Mouse (Mus musculus): Measurements from ENCODE around the gene Smad5. TPM values are rescaled to one million over a fixed set of nuclear protein-coding genes. Genes with fewer than 3 reads are reported as not detected.

Gene Smad5
- total and polyA plus RNA-seq, 3 experiments = 8.0 to 11.3 TPM; not detected in 1

GRCm38 (mm10) chr13:56658931-56659330, 43.9 kb upstream of the Smad5 start:
- TF ChIP-seq TCF12 (IDR thresholded peaks at IDR 0.05; ENCODE audit: low read depth, low read length) = no peak
- H3K27ac ChIP-seq (ENCODE audit: control insufficient read depth, low read depth, low read length) = no peak overlapping the region
- H3K27me3 ChIP-seq (ENCODE audit: control insufficient read depth in 1 of 2, insufficient read depth in 2 of 2, low read length in 2 of 2) = no peaks in the 10 kb centered on the region
- no peak for DNase-seq (ENCODE audit: low read depth, low spot score)
- H3K36me3 ChIP-seq (ENCODE audit: control insufficient read depth in 1 of 2, insufficient read depth in 2 of 2, low read length in 2 of 2) = no peaks in the 10 kb centered on the region
- no peaks in the 10 kb centered on the region for H3K9me3 ChIP-seq (replicated peaks; ENCODE audit: insufficient read depth, low read length)
- no peak overlapping the region for H3K9ac ChIP-seq (ENCODE audit: control insufficient read depth, low read depth, low read length, poor library complexity, severe bottlenecking)
- H3K79me2 ChIP-seq (ENCODE audit: control insufficient read depth, insufficient read depth, low read length, poor library complexity) = no peaks in the 10 kb centered on the region
- no peak overlapping the region for H3K4me3 ChIP-seq (ENCODE audit: control insufficient read depth in 1 of 2, insufficient read depth in 1 of 2, low read depth in 2 of 2, low read length in 2 of 2)
- no peaks in the 10 kb centered on the region for H3K4me1 ChIP-seq (ENCODE audit: control insufficient read depth in 1 of 2, insufficient read depth in 2 of 2, low read length in 2 of 2)

DNA sequence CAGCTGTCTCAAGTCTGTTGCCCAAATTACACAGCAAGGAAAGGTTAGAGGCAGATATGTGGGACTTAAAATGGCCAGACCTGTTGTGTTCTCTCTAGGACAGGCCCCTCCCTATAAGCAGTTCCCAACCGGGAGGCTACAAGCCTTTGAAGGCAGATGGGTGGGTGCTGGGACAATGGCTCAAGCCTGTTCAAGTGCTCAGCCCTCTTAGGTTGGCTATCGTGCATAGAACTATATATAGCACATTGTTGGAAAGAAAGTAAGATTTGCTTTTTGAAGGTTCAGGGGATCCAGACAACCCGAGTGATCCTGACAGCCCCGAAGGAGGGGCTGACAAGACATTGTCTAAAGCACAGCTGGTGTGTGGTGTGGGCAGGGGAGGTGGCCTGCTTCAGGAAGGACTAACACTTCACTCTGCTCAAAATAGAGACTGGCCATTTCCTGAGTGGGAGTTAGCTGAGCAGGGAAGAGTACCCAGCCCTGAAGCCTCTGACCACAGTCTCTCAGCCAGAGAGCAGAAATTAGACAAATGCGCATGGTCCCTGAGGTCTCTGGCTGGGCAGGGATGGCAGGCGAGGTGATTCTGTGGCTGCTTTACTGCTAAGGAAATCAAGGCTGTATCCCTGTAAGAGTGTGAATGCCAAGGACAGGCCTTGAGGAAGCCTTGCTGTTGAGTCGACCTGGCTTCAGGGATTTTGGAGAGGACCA, 40.7 kb upstream of the Smad5 start:
- DNase-seq (ENCODE audit: low read depth, low spot score) = no peak
- Histone ChIP-seq H3K4me1 (ENCODE audit: control insufficient read depth in 1 of 2, insufficient read depth in 2 of 2, low read length in 2 of 2) (no peaks in the 10 kb centered on the region), H3K27me3 (ENCODE audit: control insufficient read depth in 1 of 2, insufficient read depth in 2 of 2, low read length in 2 of 2) (no peaks in the 10 kb centered on the region), H3K9ac (ENCODE audit: control insufficient read depth, low read depth, low read length, poor library complexity, severe bottlenecking) (no peak overlapping the region), H3K27ac (ENCODE audit: control insufficient read depth, low read depth, low read length) (no peak overlapping the region), H3K79me2 (ENCODE audit: control insufficient read depth, insufficient read depth, low read length, poor library complexity) (no peaks in the 10 kb centered on the region), H3K9me3 (replicated peaks; ENCODE audit: insufficient read depth, low read length) (no peaks in the 10 kb centered on the region), H3K36me3 (ENCODE audit: control insufficient read depth in 1 of 2, insufficient read depth in 2 of 2, low read length in 2 of 2) (no peaks in the 10 kb centered on the region), H3K4me3 (ENCODE audit: control insufficient read depth in 1 of 2, insufficient read depth in 1 of 2, low read depth in 2 of 2, low read length in 2 of 2) (no peak overlapping the region)
- TF ChIP-seq SMC3 (IDR thresholded peaks at IDR 0.05; ENCODE audit: low read depth, low read length) (no peak), USF1 (IDR thresholded peaks at IDR 0.05; ENCODE audit: low read depth, low read length) (no peak), NRF1 (IDR thresholded peaks at IDR 0.05; ENCODE audit: insufficient read depth, low read depth, low read length, poor library complexity, severe bottlenecking) (no peak), RCOR1 (IDR thresholded peaks at IDR 0.05; ENCODE audit: low read depth, low read length) (no peak), GABPA (IDR thresholded peaks at IDR 0.05; ENCODE audit: low read depth, low read length) (no peak), CHD1 (IDR thresholded peaks at IDR 0.05; ENCODE audit: low read depth, low read length) (no peak), UBTF (IDR thresholded peaks at IDR 0.05; ENCODE audit: borderline replicate concordance, insufficient read depth, low read depth, low read length) (no peak), NELFE (IDR thresholded peaks at IDR 0.05; ENCODE audit: low read depth, low read length) (no peak)

DNA sequence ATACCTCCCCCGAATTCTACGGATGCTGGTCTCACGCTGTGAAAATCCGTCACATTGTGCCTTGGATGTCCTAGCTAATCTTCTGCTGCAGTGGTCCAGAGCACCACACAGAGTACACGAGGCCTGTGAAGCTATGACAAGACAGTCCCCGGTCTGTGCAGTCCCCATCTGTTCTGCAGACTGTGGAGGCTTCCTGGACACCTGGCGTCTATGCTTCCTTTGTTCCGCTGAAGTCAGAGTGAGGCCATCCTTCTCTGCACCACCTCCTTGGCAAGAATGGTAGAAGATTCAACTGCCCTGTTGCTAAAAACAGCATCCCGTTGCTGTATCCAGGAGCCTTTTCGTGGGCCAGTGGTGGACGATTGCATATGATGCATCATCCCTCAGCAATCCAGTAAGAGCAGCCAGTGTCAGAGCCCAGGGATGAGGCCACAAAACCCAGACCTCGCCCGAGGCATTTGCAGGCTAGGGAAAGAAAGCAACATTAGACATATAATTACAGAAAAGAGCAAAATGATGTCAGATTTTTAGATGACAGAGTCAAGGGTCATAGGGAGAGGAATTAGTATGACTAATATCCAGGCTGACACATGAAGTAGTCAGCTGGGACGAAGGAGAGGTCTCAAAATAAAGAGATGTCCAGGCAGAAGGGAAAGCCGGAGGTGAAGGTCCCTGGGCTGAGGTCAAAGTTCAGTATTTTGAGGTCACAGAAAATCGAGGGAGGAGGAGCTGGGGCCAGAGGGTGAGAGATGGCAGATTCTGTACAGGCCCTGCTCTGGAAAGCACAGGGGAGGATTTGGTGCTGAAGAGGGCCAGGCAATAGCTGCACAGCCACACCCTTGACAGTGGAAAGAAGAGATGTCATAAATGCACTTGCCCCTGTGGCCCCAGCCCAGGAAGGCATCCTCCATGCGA, 38.3 kb upstream of the Smad5 start:
- H3K4me3 ChIP-seq (ENCODE audit: control insufficient read depth in 1 of 2, insufficient read depth in 1 of 2, low read depth in 2 of 2, low read length in 2 of 2) = no peak overlapping the region
- TF ChIP-seq SIN3A (IDR thresholded peaks at IDR 0.05; ENCODE audit: low read length) = no peak
- TF ChIP-seq JUND (IDR thresholded peaks at IDR 0.05; ENCODE audit: low read depth, low read length) = no peak
- no peak for TF ChIP-seq ZC3H11A (IDR thresholded peaks at IDR 0.05; ENCODE audit: low read depth, low read length)
- TF ChIP-seq MAX (IDR thresholded peaks at IDR 0.05; ENCODE audit: low read length) = no peak
- no peak for TF ChIP-seq TCF12 (IDR thresholded peaks at IDR 0.05; ENCODE audit: low read depth, low read length)
- TF ChIP-seq MAFK (IDR thresholded peaks at IDR 0.05; ENCODE audit: borderline replicate concordance, low read depth, low read length) = no peak
- TF ChIP-seq MXI1 (IDR thresholded peaks at IDR 0.05; ENCODE audit: low read depth, low read length) = no peak
- no peak for TF ChIP-seq USF2 (IDR thresholded peaks at IDR 0.05; ENCODE audit: borderline replicate concordance in 1 of 2, insufficient read depth in 1 of 2, low read depth in 1 of 2, low read length in 2 of 2)
- no peak for TF ChIP-seq KAT2A (conservative IDR thresholded peaks at IDR 0.05; ENCODE audit: low read depth, low read length)
- no peak for TF ChIP-seq RCOR1 (IDR thresholded peaks at IDR 0.05; ENCODE audit: low read depth, low read length)
- TF ChIP-seq CTCF (IDR thresholded peaks at IDR 0.05 in 2 of 3, conservative IDR thresholded peaks at IDR 0.05 in 1 of 3; ENCODE audit: control insufficient read depth in 1 of 3, insufficient read depth in 1 of 3, low read depth in 2 of 3, low read length in 3 of 3, poor library complexity in 1 of 3, severe bottlenecking in 1 of 3) = no peak
- no peak for TF ChIP-seq GABPA (IDR thresholded peaks at IDR 0.05; ENCODE audit: low read depth, low read length)
- no peaks in the 10 kb centered on the region for H3K27me3 ChIP-seq (ENCODE audit: control insufficient read depth in 1 of 2, insufficient read depth in 2 of 2, low read length in 2 of 2)
- H3K36me3 ChIP-seq (ENCODE audit: control insufficient read depth in 1 of 2, insufficient read depth in 2 of 2, low read length in 2 of 2) = no peaks in the 10 kb centered on the region
- no peak overlapping the region for H3K9ac ChIP-seq (ENCODE audit: control insufficient read depth, low read depth, low read length, poor library complexity, severe bottlenecking)
- no peaks in the 10 kb centered on the region for H3K4me1 ChIP-seq (ENCODE audit: control insufficient read depth in 1 of 2, insufficient read depth in 2 of 2, low read length in 2 of 2)
- H3K9me3 ChIP-seq (replicated peaks; ENCODE audit: insufficient read depth, low read length) = no peaks in the 10 kb centered on the region
- no peak for DNase-seq (ENCODE audit: low read depth, low spot score)
- no peaks in the 10 kb centered on the region for H3K79me2 ChIP-seq (ENCODE audit: control insufficient read depth, insufficient read depth, low read length, poor library complexity)
- no peak overlapping the region for H3K27ac ChIP-seq (ENCODE audit: control insufficient read depth, low read depth, low read length)

All from MEL (cell line).